Mouse (Mus musculus) embryo, embryonic 11 days (tissue): Measurements from ENCODE around the gene Agr2.

ENCODE experiments used
- DNase-seq: peaks from one replicate; pipeline ENCODE4 v3.0.0-alpha.2; 2015

The Agr2 gene

DNA sequence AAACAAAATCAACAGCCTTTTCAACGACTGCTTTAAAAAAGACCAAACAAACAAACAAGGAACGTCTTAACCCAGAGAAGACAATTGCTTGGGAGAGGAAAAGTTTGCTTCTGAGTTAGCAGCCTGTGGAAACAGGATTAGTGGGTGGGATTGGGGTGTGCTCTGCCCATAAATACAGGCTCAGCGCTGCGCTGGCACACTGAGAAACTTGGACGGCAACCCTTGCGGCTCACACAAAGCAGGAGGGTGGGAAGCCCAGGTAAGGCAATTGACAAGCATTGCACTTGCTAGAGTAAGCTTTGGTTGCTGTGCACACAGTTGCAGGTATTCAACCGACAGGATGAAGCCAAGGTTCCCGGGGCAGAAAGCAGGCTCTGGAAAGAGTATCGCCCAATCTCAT lies at the start of gene Agr2:
Agr2 (plus strand) TSS at position 197 of the 400 bp plus-strand sequence.
- DNase-seq = no peak

GRCm38 (mm10) chr12:35951757-35952156 lies 41.0 kb upstream of the Agr2 start:
- no peak for DNase-seq

DNA sequence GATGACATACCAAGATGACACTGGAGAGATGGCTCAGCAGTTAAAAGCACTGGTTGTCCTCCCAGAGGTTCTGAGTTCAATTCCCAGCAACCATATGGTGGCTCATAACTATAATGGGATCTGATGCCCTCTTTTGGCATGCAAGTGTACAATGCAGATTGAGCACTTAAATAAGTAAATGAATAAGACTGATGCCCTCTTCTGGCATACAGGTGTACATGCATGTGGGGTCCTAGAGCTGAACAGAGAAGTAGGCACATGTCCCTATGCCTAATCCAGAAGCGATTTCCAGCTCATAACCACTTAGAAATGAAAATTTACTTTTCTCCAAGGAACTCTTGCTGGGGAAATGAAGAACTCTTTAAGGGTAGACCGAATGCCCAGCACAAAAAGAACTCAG lies 35.5 kb upstream of the Agr2 start:
- DNase-seq = peak; percentile 11

DNA sequence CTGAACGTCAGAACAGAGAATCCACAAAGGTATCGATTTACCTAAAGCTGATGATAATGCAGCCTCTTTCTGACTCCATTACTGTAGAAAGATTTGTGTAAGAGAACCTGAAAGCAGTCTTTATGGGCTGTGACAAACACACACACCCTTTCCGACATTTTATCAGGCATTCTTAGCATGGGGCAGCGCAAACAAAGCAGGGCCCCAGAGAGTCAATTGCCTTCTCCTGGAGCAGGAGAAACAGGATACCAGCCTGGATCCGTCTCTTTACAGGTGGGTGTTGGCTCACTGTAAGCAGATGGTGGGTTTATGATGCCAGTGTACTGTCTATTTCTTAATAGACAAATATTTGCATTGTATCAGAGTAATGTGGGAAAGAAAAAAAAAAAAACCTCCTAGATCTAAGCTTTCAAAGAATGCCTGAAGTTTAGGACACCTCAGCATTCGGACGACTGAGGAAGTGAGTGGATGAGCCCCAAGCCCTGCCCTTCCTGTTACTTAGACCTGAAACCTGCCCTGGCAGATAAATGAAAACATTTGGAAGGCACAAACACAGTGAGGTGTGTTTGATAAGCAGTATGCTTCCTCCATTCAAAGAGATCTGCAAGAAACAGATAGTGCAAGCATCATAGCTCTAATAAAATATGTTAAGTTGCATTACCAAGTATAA lies 26.5 kb upstream of the Agr2 start:
- no peak for DNase-seq

DNA sequence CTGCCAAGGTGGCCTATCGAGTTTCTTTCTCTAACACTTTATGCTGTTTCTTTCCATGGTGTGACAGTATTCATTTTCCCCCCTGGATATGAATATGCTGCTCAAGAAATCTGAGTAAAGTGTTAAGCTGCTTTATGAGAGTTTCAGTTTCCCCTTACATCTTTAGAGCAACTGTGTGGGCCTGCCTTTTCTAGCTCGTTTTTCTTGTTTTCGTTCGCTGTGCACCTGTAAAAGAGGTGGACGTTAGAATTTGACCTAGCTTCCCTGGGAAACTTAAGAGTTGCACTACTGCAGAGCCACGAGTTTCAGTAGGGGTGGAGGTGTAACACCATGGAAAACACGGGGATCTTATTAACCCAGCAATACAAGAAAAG lies 26.0 kb upstream of the Agr2 start:
- DNase-seq = no peak

DNA sequence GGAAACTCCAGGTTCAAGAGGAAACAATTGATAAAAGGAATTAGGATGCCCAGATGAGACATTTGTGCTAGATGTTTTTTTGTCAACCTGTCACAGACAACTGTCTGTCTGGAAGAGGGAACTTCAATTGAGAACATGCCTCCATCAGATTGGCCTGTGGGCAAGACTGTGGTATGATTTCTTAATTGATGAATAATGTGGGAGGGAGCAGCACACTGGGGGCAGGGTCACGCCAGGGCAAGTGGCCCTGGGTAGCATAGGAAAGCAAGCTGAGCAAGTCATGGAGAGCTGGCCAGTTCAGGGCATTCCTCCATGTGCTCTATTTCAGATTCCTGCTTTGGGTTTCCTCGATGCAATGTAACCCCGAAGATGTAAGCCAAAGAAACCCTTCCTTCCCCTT lies 16.8 kb upstream of the Agr2 start:
- no peak for DNase-seq

- DNase-seq = no peak
These were observed 15.0 kb upstream of the Agr2 start for GRCm38 (mm10) chr12:35977633-35978246.

DNA sequence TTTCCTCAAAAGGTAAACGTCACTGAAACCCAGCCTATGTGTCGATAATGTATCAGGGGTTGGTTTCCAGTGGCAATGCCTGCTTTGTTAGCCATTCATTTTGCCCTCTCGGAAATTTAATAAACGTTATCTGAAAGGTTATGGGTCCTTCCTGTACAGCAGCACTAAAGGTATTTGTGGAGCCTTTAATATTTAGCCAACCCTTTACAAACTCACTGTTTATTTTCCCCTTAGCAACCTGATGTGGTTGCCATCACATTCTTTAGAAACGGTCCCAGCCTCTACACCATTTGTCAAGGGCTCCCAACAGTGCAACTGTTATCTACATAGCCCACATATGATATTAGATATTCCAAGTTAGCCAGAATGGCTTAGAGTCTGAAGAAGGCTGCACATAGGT lies 13.1 kb upstream of the Agr2 start:
- no peak for DNase-seq

DNA sequence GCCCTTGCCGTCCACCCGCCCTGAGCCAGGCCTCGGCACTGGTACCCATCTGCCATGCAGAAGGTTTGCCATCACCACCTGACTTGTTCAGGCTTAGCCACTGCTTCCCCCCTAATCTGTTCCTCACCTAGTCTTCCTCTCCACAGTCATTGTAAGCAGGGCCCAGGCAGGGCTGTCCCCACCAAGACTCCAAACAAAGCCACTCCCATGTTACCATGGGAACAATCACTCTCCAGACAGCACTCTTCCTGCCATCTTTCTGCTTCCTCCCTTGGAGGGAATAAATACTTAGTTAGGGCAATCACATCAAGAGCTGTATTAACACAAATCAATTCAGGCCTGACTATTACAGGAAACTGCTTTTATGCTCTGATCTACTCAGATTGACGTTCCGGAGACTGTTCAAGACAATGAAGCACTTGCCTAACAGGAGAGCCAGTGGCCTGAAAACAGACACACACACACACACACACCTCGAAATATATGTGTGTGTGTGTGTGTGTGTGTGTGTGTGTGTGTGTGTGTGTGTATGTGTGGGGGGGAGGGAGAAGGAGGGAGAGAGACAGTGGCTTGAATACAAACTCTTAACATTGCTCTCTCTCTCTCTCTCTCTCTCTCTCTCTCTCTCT lies 10.9 kb upstream of the Agr2 start:
- peak; percentile 68 for DNase-seq

DNA sequence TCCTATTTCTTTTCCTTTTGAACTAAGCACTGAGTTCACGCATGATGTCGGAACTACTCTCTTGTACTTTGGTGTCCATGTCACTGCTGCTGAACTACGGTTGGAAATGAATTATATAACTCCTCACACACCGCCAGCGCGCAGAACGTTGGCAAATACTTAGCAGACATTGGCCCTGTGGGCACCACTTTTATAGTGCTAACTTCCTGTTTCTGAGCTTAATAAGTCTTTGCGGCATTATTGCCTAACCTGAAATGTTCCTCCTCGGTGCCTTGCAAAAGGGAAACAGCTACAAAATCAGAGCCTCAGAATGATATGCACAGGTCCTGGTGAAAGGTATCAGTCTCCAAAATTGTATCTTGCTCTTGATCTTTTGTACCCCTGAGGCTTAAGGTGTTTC lies 9.2 kb upstream of the Agr2 start:
- no peak for DNase-seq

- DNase-seq = no peak
These were observed 8.0 kb upstream of the Agr2 start for GRCm38 (mm10) chr12:35984743-35985142.

DNA sequence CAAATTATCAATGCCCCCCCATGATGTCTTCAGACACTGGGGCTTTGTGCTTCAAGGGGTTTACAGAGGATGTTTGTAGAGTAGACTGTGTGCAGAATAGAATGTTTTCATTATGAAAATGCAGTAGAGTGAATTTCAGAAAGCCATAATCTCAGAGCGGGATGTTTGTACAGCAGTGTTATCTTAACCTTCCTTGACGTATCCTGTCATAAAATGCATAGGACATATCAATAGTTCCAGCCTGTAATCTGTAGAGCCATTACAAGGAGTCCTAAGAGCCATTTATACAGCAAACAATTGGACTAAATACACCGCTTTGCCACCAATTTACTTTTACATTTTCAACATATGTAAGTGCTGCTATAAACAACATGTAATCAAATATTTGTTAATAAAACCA lies 876 bp downstream of the Agr2 start:
- no peak for DNase-seq

DNA sequence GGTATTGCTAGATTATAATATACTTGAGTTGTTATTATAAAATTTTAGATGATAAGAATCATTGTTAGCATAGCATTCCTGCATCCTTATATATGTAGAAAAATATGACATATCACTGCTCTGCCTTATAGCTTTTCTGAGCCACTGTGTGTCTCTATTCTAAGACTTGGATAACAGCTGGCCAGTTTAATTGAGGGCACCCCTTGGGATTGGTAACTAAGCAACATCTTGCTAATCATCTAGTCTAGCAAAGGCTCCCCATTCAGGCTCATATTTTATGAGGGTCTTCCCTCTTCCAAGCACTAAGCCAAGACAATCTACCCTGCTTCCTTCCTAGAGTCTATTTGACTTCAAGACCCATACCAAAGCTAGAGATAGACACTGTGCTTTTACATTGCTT lies 1.4 kb downstream of the Agr2 start:
- no peak for DNase-seq

DNA sequence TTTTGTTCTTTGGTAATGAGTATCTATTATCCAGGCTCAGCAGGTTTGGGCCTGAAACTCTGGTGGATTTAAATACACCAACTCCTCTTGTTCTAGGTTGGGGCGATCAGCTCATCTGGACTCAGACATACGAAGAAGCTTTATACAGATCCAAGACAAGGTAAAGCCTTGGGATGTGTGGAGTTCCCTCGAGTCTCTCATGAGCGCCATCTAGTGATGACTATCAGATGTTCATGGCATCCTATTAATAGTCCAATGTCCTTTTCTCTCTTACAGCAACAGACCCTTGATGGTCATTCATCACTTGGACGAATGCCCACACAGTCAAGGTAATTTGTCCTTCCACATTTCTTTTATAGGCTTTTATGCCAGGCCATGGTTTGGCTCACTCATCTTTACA lies 3.1 kb downstream of the Agr2 start:
- DNase-seq = peak; percentile 78

DNA sequence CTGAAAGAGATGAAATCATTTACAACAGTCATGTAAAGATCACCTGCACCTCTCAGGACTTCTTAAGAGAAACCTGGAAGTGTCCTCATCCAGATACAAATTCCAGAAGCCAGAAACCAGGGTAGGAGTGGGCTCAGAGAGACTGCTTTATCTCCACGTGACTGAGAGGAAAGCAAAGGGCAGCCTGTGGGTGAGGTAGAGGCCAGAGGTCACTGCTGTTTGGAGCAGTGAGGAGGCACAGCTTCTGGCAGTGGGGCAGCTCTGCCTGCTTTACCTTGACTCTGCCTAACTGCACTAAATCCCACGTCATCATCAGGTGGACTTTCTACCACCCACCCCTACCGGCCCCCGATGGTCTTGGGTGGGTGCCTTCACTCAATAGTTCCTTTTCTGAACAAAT lies 12.0 kb downstream of the Agr2 start:
- DNase-seq = no peak

GRCm38 (mm10) chr12:36007581-36007980 lies 14.9 kb downstream of the Agr2 start:
- no peak for DNase-seq

GRCm38 (mm10) chr12:36008364-36009047 lies 15.8 kb downstream of the Agr2 start:
- DNase-seq = no peak

DNA sequence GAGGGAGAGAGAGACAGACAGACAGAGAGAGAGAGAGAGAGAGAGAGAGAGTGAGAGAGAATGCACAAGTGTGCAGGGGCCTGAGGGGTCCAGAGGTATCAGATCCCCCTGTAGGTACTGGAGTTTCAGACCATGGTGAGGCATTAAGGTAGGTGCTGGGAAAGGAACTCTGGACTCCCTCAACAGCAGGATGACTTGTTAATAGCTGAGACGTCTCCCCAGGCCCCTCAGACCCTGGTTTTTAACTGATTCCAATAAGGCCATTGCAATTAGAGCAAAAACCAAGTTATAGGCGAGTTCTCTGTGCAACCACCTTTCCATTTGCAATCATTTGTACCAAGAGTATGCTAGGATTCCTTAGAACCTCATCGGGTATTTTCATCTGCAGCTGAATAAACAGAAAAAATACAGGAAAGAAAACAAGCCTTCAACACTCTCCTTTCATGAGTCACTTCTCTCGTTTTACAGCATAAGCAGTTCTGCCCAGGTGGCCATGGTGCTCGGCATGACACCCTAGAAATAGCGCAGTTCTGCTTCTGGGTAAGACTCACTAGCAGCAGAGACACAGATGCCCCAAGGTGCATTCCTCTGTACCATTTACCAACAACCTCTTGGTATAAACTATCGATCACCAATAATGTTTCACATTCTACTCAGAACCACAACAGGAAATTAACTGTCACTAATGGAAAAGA lies 20.7 kb downstream of the Agr2 start:
- DNase-seq = no peak

- no peak for DNase-seq
These were observed 25.1 kb downstream of the Agr2 start for GRCm38 (mm10) chr12:36017791-36018190.

DNA sequence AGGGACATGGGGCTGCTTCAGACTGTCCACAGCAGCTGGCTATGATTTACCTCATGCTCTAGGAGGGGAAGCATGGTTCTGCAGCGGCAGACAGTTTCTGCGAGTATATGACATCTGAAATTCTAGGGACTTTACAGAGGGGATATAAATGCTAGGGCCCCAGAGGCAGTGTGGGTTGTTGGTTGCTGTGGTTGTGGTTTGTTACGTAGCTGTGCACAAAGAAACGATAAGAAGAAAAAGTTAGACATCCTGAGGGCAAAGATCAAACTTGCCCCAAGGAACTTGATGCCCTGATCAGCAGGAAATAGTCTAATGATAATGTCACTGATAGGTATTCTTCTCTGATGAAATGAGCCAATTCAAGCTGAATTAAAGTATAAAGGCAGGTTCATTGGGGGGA lies 26.9 kb downstream of the Agr2 start:
- no peak for DNase-seq

DNA sequence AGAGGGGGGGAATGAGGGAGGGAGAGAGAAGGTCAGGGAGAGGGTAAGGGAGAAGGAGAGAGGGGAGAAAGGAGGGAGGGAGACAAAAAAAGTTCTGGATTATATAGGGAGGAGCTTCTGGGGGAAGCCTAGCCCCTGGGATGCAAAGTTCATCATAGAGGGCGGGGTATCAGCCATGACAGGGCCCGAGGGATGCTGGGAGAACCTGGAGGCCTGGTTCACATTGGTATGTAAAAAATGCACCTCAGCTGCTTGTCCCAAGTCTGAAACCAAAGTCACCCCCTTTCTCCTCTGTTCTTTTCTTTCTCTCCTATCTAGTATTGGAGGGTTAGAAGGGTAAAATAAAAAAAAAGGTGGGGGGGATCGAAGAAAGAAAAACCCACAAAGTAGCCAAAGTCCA lies 27.4 kb downstream of the Agr2 start:
- no peak for DNase-seq

GRCm38 (mm10) chr12:36020710-36021109 lies 28.0 kb downstream of the Agr2 start:
- DNase-seq = no peak

DNA sequence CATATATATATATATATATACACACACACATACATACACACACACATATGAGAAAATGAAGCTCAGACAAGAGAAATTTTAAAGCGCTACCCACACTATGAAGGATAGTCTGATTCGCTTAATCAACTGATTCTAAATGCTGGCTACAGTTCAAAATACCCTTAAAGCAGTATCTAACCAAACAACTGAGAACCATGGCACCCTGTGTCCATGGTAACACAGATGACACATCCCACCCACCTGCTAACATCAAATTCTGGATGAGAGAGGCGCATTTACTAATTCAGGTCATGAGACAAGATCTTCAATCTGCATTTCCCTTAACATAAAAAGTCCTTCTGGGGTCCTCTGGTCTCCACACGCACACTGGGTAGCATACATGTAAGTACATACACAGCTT lies 33.4 kb downstream of the Agr2 start:
- no peak for DNase-seq
